Mouse (Mus musculus) testis, adult 2 months (tissue): ENCODE results near the gene Foxa2. TPM values are rescaled to one million over a fixed set of nuclear protein-coding genes. Genes with fewer than 3 reads are reported as not detected.

Experiments used
- H3K27ac ChIP-seq: fragments of 200-500 bp; 2 replicates; pipeline ENCODE4 v1.5.1; 2012; ENCODE audit warnings: low read depth, low read length; ENCODE audit not compliant: control insufficient read depth, insufficient read depth
- H3K27me3 ChIP-seq: fragments of 200-500 bp; 2 replicates; pipeline ENCODE4 v1.6.1; 2012; ENCODE audit warnings: mild to moderate bottlenecking, low read length, moderate library complexity; ENCODE audit not compliant: control insufficient read depth, insufficient read depth
- H3K36me3 ChIP-seq: fragments of 200-500 bp; 2 replicates; pipeline ENCODE4 v1.6.1; 2012; ENCODE audit warnings: mild to moderate bottlenecking, low read length; ENCODE audit not compliant: control insufficient read depth, insufficient read depth
- H3K4me1 ChIP-seq: fragments of 200-500 bp; 2 replicates; pipeline ENCODE4 v1.6.1; 2012; ENCODE audit warnings: low read length; ENCODE audit not compliant: control insufficient read depth, insufficient read depth
- H3K4me3 ChIP-seq: fragments of 200-500 bp; 2 replicates; pipeline ENCODE4 v1.5.1; 2012; ENCODE audit warnings: low read depth, mild to moderate bottlenecking, low read length, moderate library complexity, mixed read lengths; ENCODE audit not compliant: control insufficient read depth
- CTCF ChIP-seq: fragments of 200-500 bp; IDR thresholded peaks from 2 replicates; pipeline ENCODE4 v1.5.1; 2012; ENCODE audit warnings: low read depth, mild to moderate bottlenecking, inconsistent platforms, low read length, moderate library complexity; ENCODE audit not compliant: control insufficient read depth, insufficient read depth, insufficient replicate concordance
- POLR2A ChIP-seq: fragments of 200-500 bp; IDR thresholded peaks from 2 replicates; pipeline ENCODE4 v1.6.1; 2012; ENCODE audit warnings: low read depth, mild to moderate bottlenecking, inconsistent platforms, low read length, moderate library complexity; ENCODE audit not compliant: control insufficient read depth
- polyA plus RNA-seq: library from polyadenylated mRNA; depleted of rRNA; stranded (reverse); fragments of >200 nt; gene quantifications from 2 replicates; pipeline ENCODE4 v1.2.3, GENCODE M21; 2012

The Foxa2 gene
- polyA plus RNA-seq, 1 experiment: 0.23 TPM

- no peak overlapping the region for H3K4me3 ChIP-seq
- H3K27ac ChIP-seq: no peak overlapping the region
- H3K27me3 ChIP-seq: no peaks in the 10 kb centered on the region
- peaks cover 4% of the 10 kb centered on the region; the same call in 1 of the 2 replicates for H3K4me1 ChIP-seq
- H3K36me3 ChIP-seq: no peaks in the 10 kb centered on the region
- TF ChIP-seq POLR2A: no peak
- TF ChIP-seq CTCF: no peak
Observed at GRCm38 (mm10) chr2:148053411-148053810, 6.6 kb upstream of the Foxa2 start.

- no peaks in the 10 kb centered on the region for H3K36me3 ChIP-seq
- TF ChIP-seq POLR2A (no peak), CTCF (peak; percentile 59)
- H3K4me1 ChIP-seq: peaks cover 20% of the 10 kb centered on the region
- peaks cover 10% of the 10 kb centered on the region for H3K27me3 ChIP-seq
- H3K27ac ChIP-seq: no peak overlapping the region
- peak overlapping the region; percentile 8 for H3K4me3 ChIP-seq
Observed at GRCm38 (mm10) chr2:148048484-148049129, 1.8 kb upstream of the Foxa2 start.

DNA sequence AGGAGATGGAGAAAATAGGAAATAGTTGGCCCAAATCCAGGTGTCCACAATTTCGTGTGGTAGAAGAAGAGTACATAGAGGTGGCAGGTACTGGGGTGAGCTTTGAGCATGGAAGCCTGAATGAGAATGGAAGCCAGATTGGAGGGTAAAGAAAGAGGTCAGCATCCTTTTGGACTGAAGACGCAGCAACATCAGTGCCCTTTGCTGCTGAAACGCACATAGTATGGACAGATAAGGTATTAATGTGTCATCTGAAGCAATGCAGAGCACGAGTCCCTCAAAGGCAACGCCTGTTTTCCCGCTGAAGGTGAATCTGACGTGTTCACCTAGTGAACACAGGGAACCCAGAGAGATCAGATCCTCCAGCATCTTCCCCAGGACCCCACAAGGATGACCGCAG is 842 bp upstream of the Foxa2 start:
- H3K27ac ChIP-seq: no peak overlapping the region
- no peaks in the 10 kb centered on the region for H3K36me3 ChIP-seq
- peaks cover 10% of the 10 kb centered on the region for H3K27me3 ChIP-seq
- no peak for TF ChIP-seq POLR2A
- no peak for TF ChIP-seq CTCF
- H3K4me1 ChIP-seq: peaks cover 21% of the 10 kb centered on the region
- H3K4me3 ChIP-seq: no peak overlapping the region

GRCm38 (mm10) chr2:148045937-148046798 is 601 bp downstream of the Foxa2 start:
- peaks cover 10% of the 10 kb centered on the region for H3K27me3 ChIP-seq
- TF ChIP-seq CTCF: no peak
- no peak for TF ChIP-seq POLR2A

GRCm38 (mm10) chr2:148045543-148045936 is 1.2 kb downstream of the Foxa2 start:
- Histone ChIP-seq H3K4me3 (no peak overlapping the region), H3K27ac (no peak overlapping the region), H3K27me3 (peaks cover 10% of the 10 kb centered on the region), H3K36me3 (no peaks in the 10 kb centered on the region), H3K4me1 (peaks cover 21% of the 10 kb centered on the region)
- no peak for TF ChIP-seq CTCF
- no peak for TF ChIP-seq POLR2A

More at GRCm38 (mm10) chr2:148045937-148046798, 601 bp downstream of the Foxa2 start:
- H3K4me3 ChIP-seq: no peak overlapping the region; the same call in 1 of the 2 replicates
- H3K4me1 ChIP-seq: peaks cover 21% of the 10 kb centered on the region
- H3K27ac ChIP-seq: no peak overlapping the region
- no peaks in the 10 kb centered on the region for H3K36me3 ChIP-seq

DNA sequence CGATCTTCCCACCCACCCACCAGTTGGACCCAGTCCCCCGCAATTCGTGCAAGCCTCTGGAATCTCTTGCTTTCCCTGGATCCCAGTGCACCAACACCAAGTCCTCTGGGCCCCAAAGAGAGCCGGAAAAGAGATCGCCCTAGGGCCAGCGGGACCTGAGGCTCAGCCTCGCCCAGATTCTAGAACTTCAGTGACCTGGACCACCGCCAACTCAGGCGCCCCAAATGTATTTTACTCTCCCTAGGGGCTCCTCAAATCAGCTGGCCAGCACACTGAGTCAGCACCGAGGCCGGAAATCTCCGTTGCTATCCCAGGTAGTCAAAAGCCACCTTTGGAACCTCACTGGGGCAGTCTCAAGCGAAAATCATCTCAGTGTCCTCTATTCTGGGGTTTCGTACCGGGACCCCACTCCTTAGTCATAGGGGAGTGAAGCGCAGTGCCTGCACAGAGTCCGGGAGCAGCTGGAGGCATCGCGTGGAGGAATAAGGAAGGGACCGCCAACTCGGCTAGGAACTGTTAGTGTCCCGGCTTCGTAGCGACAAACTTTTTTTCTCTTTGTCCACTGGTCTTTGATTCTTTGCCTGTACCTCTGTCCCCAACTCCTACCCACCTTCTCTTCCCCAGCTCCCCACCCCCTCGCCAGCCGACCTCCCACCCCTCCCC is 1.8 kb downstream of the Foxa2 start:
- H3K4me1 ChIP-seq: peaks cover 21% of the 10 kb centered on the region
- no peaks in the 10 kb centered on the region for H3K36me3 ChIP-seq
- TF ChIP-seq POLR2A (no peak), CTCF (no peak)
- H3K4me3 ChIP-seq: no peak overlapping the region
- no peak overlapping the region for H3K27ac ChIP-seq
- H3K27me3 ChIP-seq: peaks cover 10% of the 10 kb centered on the region

GRCm38 (mm10) chr2:148043976-148044876 is 2.5 kb downstream of the Foxa2 start:
- H3K36me3 ChIP-seq: no peaks in the 10 kb centered on the region
- peaks cover 14% of the 10 kb centered on the region for H3K27me3 ChIP-seq
- TF ChIP-seq CTCF (no peak), POLR2A (no peak)
- peak overlapping the region; percentile 2; the same call in 1 of the 2 replicates for H3K4me3 ChIP-seq
- H3K27ac ChIP-seq: no peak overlapping the region
- H3K4me1 ChIP-seq: peaks cover 25% of the 10 kb centered on the region
